Mouse (Mus musculus) megakaryocyte, embryonic 14.5 days (primary cell): ENCODE measurements at regions not wholly inside any gene's neighbourhood (a gene's known extent, or its start where the extent isn't known, plus 50 kb on each side); places are given as distances from the start of the nearest gene placed in this dataset.

Experiments
- FLI1 ChIP-seq: IDR thresholded peaks from 2 replicates; pipeline ENCODE4 v1.6.1; 2012; ENCODE audit warnings: low read length, inconsistent platforms, mixed read lengths
- GATA1 ChIP-seq: IDR thresholded peaks from 3 replicates; pipeline ENCODE4 v1.6.1; 2012; ENCODE audit warnings: mixed read lengths, low read length, inconsistent platforms, borderline replicate concordance

DNA sequence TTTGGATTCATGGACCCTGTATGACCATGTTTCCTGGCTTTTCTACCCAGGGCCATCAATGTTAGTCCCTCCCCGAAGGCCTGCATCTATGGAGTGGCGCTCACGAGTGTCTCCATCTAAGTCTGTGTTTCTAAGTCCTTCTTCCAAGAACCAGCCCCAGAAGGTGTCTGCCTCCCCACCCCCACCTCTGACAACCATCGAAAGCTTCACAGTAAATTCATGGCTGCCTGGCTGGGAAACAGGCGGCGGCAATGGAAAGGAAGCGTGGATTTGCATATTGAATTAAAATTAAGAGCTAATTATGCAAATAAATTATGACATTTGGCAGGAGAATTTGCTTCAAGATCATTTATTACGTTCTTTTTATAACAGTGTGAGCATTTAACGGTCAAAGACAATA lies 83.9 kb downstream of the Hif1an start:
- TF ChIP-seq FLI1 (no peak), GATA1 (no peak)
